Mouse (Mus musculus) layer of hippocampus, adult 2 months (tissue): ENCODE measurements around the gene Spag17. TPM values are rescaled to one million over a fixed set of nuclear protein-coding genes. Genes with fewer than 3 reads are reported as not detected.
"Not testable (repeated sequence)": the region's sequence is repeated elsewhere in the genome, so short reads cannot be mapped to it uniquely, and the experiment has no call there.

Experiments
- DNase-seq, 2 experiments: peaks; one replicate each; pipeline ENCODE4 v3.0.0; 2022; ENCODE audit warnings: low spot score in 2 of 2
- H3K27ac ChIP-seq: fragments of 200-600 bp; 2 replicates; pipeline ENCODE4 v1.8.1; 2022
- H3K4me3 ChIP-seq: fragments of 200-600 bp; 2 replicates; pipeline ENCODE4 v1.8.1; 2022; ENCODE audit warnings: mild to moderate bottlenecking
- CTCF ChIP-seq: fragments of 200-600 bp; conservative IDR thresholded peaks from 2 replicates; pipeline ENCODE4 v1.8.1; 2022; ENCODE audit warnings: antibody characterized with exemption, mild to moderate bottlenecking, moderate library complexity
- long read RNA-seq, 2 experiments: library from polyadenylated mRNA; stranded (forward); transcript quantifications; one replicate each; pipeline ENCODE4 v2.0.0; 2021; ENCODE audit warnings: borderline mapping rate in 2 of 2
- total RNA-seq, 2 experiments: library from RNA; stranded (reverse); gene quantifications; 2 replicates each; pipeline ENCODE4 v1.2.3; 2021

Spag17 gene
- total RNA-seq: under 1 TPM; 0.36 to 0.59 TPM
- long read RNA-seq, experiment 1: 0 reads
- long read RNA-seq, experiment 2: 0 reads

DNA sequence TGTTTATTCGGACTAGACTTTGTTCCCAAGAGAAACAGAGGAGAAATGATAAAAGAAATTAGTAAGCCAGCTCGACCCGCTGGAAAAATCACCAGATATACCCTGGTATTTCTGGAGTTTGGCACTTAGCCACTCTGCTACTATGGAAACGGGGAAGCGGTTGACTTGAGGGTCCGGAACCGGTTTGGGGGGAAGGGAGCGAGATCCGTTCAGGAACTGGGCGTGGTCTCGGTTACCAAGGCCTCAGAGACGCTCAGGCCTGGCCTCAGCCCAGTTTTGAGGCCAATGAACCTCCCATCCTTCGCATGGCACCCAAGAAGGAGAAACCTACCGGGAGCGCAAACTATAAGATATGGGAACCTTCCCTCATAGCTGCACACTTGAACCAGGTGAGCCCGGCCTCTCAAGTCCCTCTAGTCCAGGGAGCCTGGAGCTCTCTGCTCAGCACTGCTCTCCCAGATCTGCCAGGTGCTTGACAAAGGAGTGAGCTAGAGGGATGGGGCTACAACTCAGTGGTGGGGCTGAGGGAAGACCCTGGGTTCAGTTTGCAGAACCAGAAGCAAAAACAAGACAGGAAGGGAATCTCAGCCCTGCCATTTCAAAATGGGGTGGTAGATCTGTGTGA lies at the start of gene Spag17:
Gene Spag17, plus strand, starts transcription at position 220 of the 625 bp plus-strand sequence.
- Histone ChIP-seq H3K27ac (no peak within 1 kb of the TSS), H3K4me3 (no peak within 1 kb of the TSS)
- peak; percentile 9 to 11 for DNase-seq
- TF ChIP-seq CTCF: no peak

GRCm38 (mm10) chr3:99842333-99842732 lies 42.9 kb upstream of the Spag17 start:
- no peak for DNase-seq
- no peak overlapping the region for H3K27ac ChIP-seq
- TF ChIP-seq CTCF: peak; percentile 24; the same call in 1 of the 2 replicates
- H3K4me3 ChIP-seq: no peak overlapping the region

DNA sequence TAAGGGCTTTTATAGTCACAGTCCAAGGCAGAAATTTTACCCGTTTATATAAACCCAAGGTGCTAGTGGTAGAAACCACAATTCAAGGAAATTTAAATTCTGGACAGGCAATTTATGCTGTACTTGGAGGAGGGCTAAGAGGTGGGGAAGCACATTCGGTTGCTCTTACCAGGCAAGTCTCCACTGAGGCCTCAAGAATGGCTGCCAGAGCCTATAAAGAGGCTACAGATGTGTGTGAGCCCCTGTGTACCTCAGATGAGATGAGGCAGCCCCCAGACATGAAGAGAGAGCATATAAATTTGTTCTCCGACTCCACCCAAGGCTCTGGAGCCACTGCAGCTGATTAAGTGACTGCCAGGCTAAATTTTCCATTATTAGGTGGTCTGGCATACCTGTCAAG lies 42.4 kb upstream of the Spag17 start:
- TF ChIP-seq CTCF: no peak
- DNase-seq: no peak
- H3K4me3 ChIP-seq: no peak overlapping the region

GRCm38 (mm10) chr3:99843233-99843632 lies 42.0 kb upstream of the Spag17 start:
- no peak overlapping the region for H3K27ac ChIP-seq
- H3K4me3 ChIP-seq: no peak overlapping the region
- no peak for TF ChIP-seq CTCF
- DNase-seq: no peak

More for the DNA sequence above, 42.4 kb upstream of the Spag17 start:
- H3K27ac ChIP-seq: no peak overlapping the region

DNA sequence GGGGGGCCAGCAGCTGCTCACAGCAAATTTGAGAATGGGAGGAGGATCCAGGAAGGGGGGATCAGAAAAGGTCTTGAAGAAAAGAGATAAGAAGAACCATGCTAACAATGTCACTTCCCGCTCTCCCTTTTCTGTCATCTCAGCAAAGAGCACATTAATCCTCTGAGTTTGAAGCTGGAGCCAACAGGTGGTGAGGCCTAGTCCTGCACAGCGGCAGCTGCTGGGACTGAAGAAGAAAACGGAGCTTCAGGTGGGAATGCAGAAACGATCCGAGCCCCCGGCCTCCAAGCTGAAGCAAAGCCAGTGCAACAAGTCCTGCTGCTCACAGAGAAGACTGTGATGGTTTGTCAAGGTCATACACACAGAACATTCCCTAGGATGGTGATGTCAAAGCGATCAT lies 34.3 kb upstream of the Spag17 start:
- Histone ChIP-seq H3K27ac (no peak overlapping the region), H3K4me3 (no peak overlapping the region)
- no peak for TF ChIP-seq CTCF
- no peak for DNase-seq

DNA sequence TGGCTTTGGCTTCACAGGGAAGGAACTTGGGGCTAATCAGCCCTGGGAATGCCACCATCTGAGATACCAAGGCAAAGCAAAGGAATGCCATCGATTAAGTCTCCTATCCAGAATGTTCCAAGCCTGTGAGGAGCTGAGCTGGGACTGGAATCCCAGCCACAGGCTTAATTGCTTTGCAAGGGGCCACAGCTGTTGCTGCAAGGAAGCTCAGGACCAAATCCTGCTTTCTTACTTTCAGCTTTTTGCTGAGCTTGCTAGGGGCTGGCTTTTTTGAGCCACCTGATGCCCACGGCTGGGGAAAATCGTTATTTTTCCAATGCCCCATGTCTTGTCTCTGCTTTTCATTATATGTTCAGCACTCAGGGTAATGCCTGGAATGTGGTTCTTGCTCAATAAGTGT lies 30.6 kb upstream of the Spag17 start:
- H3K27ac ChIP-seq: no peak overlapping the region
- DNase-seq: no peak
- no peak overlapping the region for H3K4me3 ChIP-seq
- TF ChIP-seq CTCF: no peak

DNA sequence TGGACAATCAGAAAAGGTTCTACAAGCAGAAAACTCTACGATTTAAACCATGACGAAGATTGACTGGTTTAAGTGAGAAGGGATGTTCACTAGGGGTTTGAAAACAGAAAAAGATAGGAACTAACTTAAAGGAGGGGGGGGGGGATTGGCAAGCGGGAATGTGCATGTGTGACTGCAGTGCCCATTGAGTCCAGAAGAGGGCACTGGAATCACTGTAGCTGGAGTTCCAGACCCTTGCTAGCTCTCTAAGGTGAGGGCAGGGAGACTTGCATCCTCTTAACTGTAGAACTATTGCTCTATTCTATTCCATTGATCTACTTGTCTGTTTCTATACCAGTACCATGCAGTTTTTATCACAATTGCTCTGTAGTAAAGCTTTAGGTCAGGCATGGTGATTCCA lies 26.3 kb upstream of the Spag17 start:
- DNase-seq: no peak
- no peak overlapping the region for H3K27ac ChIP-seq
- TF ChIP-seq CTCF: peak; percentile 27

DNA sequence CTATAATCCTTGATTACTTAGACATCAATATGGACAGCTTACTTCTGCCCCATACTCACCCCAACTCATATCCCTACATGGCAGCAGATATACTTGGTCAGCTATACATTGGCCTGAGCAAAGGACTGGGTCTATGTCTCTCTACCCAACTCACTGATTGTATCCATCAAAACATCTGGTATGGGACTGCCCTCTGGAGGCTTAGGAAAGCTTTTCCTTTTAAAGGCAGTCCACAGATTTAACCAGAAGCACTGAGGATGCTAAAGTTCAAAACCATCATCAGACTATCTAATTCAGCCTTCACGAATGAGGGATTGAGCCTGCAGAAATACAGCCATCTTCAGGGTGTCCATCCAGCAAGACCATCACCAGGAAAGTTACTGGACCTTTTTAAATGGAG lies 20.5 kb upstream of the Spag17 start:
- Histone ChIP-seq H3K4me3 (no peak overlapping the region), H3K27ac (no peak overlapping the region)
- TF ChIP-seq CTCF: peak; percentile 33; the same call in 1 of the 2 replicates
- no peak for DNase-seq

More for the DNA sequence above, 26.3 kb upstream of the Spag17 start:
- no peak overlapping the region for H3K4me3 ChIP-seq

GRCm38 (mm10) chr3:99875137-99875536 lies 10.1 kb upstream of the Spag17 start:
- no peak overlapping the region for H3K4me3 ChIP-seq
- no peak overlapping the region for H3K27ac ChIP-seq
- no peak for DNase-seq
- no peak for TF ChIP-seq CTCF

DNA sequence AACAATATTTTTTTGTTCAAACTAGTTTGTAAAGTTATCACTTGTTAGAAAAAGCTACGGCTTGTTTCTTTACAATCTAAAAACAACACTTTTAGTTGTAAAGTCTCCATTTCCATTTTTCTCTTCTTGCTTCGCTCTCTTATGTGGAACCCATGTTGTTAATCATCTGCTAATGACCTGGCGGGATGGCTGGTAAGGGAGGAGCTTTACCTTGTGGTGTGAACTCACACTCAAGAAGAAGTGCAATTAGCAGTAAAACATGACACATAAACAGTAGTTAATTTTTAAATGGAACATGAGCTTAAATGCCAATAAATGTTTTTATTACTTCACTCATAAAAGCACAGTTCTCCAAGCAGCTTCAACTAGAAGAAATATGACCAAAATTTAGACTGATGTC lies 3.7 kb upstream of the Spag17 start:
- TF ChIP-seq CTCF: no peak
- no peak overlapping the region for H3K27ac ChIP-seq

GRCm38 (mm10) chr3:99883988-99884564 lies 1.1 kb upstream of the Spag17 start:
- no peak overlapping the region for H3K4me3 ChIP-seq
- TF ChIP-seq CTCF: no peak
- no peak for DNase-seq
- H3K27ac ChIP-seq: no peak overlapping the region

More for the DNA sequence above, 3.7 kb upstream of the Spag17 start:
- DNase-seq: no peak
- no peak overlapping the region for H3K4me3 ChIP-seq

GRCm38 (mm10) chr3:99894741-99895140 lies 9.5 kb downstream of the Spag17 start:
- DNase-seq, H3K4me3 ChIP-seq: not testable (repeated sequence)

GRCm38 (mm10) chr3:99913809-99914439 lies 28.7 kb downstream of the Spag17 start:
- H3K4me3 ChIP-seq: no peak overlapping the region
- DNase-seq: no peak
- TF ChIP-seq CTCF: no peak
- H3K27ac ChIP-seq: no peak overlapping the region

More at GRCm38 (mm10) chr3:99894741-99895140, 9.5 kb downstream of the Spag17 start:
- H3K27ac ChIP-seq: not testable (repeated sequence)
